Mouse (Mus musculus) adrenal gland, postnatal 36 days (tissue): Measurements from ENCODE around the gene Gm10322. TPM values are rescaled to one million over a fixed set of nuclear protein-coding genes. Genes with fewer than 3 reads are reported as not detected.
A peak's percentile ranks its signal among the peaks of the same experiment; 100 is the strongest.

Experiments
- DNase-seq, 2 experiments: peaks; one replicate each; pipeline ENCODE4 v3.0.0; 2021; ENCODE audit warnings: mixed read lengths in 1 of 2
- long read RNA-seq, 2 experiments: library from polyadenylated mRNA; stranded (forward); transcript quantifications; one replicate each; pipeline ENCODE4 v2.0.0; 2021; ENCODE audit warnings: borderline sequencing depth in 2 of 2
- total RNA-seq, 2 experiments: library from RNA; stranded (reverse); gene quantifications; 2 replicates each; pipeline ENCODE4 v1.2.3; 2021

The Gm10322 gene
- total RNA-seq: not detected
- long read RNA-seq, experiment 1: 0 reads
- long read RNA-seq, experiment 2: 0 reads

- peak; percentile 82 to 85 for DNase-seq
Observed at GRCm38 (mm10) chr10:59615981-59616520, at the start of gene Gm10322. Gene Gm10322 (plus strand): TSS chr10:59616063.

DNA sequence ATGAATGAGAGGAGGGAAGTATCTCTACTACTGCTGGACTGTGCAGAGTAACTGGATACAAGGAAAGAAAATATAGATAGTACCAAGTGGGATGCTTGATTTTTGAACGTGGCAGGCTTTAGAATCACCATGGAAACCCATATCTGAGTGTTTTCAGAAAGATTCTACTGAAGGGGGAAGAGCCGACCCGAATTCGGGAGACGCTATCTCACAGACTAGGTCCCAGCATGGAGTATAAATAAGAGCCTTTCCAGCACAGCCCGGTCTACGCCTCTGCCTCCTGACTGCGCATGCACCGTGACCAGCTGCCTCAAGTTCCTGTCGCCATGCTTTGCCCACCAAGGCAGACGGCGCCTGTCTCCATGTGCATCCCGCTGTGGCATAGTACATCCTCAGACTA, 48.9 kb upstream of the Gm10322 start:
- no peak for DNase-seq

- no peak for DNase-seq
Observed at GRCm38 (mm10) chr10:59568665-59569480, 47.0 kb upstream of the Gm10322 start.

DNA sequence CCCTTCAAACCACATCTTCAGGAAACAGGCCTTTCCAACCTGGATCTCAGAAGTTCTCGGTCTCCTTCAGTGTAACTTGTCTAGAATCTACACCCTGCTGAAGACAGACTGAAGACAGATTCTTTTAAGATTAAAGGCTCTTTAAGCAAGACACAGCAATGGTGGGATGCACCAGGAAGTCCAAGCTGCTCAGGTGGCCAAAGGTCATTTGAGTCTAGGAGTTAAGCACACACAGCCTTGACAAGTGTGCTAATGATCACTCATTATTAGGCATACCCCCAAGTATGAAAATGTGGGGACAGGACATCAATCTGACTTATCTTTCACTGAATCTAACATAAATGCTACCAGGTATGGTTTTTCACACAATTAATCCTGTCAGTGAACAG, 46.4 kb upstream of the Gm10322 start:
- no peak for DNase-seq

- DNase-seq: no peak
Observed at GRCm38 (mm10) chr10:59570360-59570759, 45.5 kb upstream of the Gm10322 start.

- DNase-seq: no peak
Observed at GRCm38 (mm10) chr10:59570780-59571179, 45.1 kb upstream of the Gm10322 start.

- DNase-seq: no peak
Observed at GRCm38 (mm10) chr10:59571273-59571672, 44.6 kb upstream of the Gm10322 start.

- no peak for DNase-seq
Observed at GRCm38 (mm10) chr10:59571964-59572363, 43.9 kb upstream of the Gm10322 start.

DNA sequence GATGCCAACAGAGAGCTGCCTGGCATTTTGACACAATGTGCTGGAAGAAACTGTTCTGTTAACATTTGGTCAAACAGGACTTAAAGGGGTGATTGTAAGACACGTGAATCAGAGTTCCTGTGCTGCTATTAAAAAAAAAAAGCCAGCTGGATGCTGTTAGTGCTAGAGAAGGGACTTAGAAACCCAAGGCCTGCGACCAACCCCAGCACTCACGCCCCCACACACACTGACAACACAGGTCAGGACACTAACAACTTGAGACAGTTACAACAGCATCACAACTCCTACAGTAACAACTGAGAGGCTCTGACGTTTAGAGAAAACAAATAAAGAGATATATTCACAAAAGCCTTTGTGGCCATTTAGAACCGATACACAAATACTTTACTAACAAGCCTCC, 39.6 kb upstream of the Gm10322 start:
- no peak for DNase-seq

DNA sequence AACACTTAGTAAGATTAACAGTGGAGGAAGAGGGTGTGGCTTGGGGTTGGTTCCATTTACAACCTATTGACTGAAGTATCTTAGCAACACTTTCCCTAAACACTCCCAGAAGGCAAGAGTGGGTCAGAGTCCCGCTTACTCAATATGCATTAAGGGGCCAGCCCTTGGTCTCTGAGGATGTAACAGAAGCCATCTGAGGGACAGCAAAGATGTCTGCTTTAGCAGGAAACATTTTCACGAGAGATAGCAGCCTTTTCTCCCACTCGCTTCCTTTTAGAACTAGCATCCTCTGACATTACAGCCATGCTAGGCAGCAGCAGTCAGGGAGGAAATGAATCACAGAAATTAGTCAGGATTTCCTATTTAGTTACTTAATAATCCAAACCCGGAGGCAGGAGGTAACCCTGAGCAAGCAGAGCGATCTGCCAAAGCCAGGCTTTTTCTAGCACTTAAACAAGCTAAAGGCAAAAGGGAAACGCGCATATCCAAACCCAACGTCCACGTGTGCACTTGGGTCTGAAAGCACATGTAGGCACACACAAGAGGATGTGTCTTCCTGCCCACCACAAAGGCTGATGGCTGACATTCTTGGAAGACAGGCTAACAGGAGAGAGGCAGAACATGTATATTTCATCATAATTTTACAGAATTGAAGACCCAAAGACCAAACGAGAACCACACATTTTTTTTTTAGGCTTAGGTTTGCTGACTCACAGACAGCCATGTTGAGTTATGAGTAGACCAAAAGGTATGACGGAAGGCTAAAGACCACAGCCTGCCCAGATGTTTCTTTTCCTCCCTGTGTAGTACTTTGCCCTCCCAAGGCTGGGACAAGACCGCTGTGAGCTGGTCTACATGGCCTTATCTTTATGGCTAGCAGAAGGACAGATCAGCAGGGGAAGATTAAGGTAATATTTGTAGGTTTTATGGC, 37.7 kb upstream of the Gm10322 start:
- peak; percentile 41 to 45 for DNase-seq

GRCm38 (mm10) chr10:59579645-59580044, 36.2 kb upstream of the Gm10322 start:
- DNase-seq: no peak

DNA sequence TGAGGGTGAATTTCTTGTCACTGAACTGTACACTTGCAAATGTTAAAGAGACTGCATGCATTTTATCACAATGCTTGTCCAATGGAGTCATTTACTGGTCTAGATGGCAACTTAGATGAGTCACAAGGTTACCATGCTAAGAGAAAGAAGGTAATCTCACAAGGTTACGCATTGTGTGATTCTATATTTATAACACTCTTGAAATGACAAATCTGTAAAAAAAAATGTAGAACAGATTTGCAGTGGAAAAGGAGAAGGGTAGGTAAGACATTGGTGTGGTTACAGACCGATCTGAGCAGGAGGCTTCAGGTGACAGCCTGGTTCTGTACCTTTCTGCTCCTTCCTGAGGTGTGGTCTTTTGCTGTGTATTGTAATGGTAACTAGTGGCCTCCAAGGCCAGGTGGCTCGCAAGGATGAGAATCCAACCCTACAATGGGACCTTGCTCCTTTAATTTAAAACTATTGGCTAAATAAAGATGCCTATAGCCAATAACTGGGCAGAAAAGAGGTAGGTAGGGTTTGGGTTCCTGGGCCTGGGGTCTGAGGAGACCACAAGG, 35.2 kb upstream of the Gm10322 start:
- no peak for DNase-seq

DNA sequence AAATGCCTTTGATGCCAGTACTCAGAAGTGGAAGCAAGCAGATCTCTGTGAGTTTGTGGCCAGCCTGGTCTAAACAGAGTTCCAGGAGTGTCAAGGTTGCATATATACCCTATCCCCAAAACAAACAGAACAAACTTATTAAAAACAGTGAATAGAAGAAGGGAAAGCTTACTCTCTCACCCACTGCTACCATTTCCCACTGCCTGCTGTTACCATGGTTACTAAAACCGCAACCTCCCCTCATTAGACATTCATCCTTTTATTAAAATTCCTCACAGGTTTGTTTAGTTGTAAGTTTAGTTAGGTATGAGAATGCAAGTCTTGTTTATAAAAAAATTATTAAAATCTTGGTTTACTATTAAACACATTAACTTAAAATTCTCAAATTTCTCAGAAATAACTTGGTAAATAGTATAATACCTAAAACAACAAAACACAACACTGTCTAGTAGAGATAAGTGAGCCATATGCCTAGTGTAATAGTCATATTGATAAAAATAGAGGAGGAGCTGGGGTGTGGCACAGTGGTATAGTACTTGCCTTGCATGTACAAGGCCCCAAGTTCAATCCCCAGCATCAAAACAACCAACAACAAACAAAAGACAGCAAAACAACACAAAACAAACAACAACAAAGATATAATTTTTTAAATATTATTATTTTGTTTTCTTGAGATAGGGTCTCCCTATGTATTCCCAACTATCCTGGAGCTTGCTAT, 33.9 kb upstream of the Gm10322 start:
- no peak for DNase-seq

GRCm38 (mm10) chr10:59585621-59586020, 30.2 kb upstream of the Gm10322 start:
- no peak for DNase-seq

DNA sequence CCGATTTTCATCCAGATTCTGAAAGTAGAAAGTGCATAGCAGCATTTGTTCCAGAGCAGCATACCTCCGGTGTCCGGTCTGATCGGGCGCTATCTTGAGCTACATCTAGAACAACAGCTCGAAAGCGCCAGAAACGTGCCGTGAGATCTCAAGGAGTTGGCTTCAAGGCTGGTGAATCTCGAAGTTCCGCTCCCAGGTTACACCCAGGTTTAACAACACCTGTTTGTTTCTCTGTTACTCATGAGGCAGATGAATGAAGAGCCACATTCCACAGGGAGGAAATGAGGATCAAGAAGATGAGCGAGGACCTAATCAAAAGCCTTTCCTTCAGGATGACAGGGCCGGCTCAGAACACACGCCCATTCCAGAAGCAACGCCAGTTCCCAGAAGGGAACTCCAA, 29.0 kb upstream of the Gm10322 start:
- no peak for DNase-seq

- no peak for DNase-seq
Observed at GRCm38 (mm10) chr10:59588135-59588534, 27.7 kb upstream of the Gm10322 start.

GRCm38 (mm10) chr10:59589420-59589819, 26.4 kb upstream of the Gm10322 start:
- DNase-seq: no peak

- DNase-seq: no peak
Observed at GRCm38 (mm10) chr10:59589856-59590255, 26.0 kb upstream of the Gm10322 start.

DNA sequence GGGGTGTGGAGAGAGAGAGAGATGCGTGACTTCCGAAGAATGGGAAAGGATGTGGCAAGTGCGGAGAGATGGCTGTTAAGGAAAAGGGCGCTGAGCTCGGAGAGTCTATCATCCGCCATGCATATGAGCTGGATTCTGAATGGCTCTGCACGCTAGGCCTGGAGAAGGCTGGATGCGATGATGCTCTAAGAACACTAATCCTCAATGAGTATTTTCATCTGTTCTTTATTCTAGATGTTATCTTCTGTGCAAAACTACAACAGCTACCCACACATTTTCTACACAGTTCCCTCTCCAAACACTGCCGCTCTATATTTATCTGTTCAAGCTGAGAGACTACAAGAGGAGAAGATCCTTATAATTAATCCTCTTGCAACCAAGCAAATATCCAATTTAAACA, 25.3 kb upstream of the Gm10322 start:
- DNase-seq: no peak

GRCm38 (mm10) chr10:59593826-59594570, 21.9 kb upstream of the Gm10322 start:
- DNase-seq: no peak

GRCm38 (mm10) chr10:59600516-59600915, 15.3 kb upstream of the Gm10322 start:
- DNase-seq: peak; percentile 35 to 56
